Mouse (Mus musculus) limb, embryonic 11.5 days (tissue): ENCODE results near the gene Acsm1. TPM values are rescaled to one million over a fixed set of nuclear protein-coding genes. Genes with fewer than 3 reads are reported as not detected.

Source experiments
- ATAC-seq: fragments of 200-750 bp; cut with Nextera tagmentation; 2 replicates; pipeline ENCODE4 v1.8.0; 2017; ENCODE audit warnings: low read depth; ENCODE audit not compliant: insufficient number of reproducible peaks, low FRiP score, low TSS enrichment
- DNase-seq: peaks from one replicate; pipeline ENCODE4 v3.0.0-alpha.2; 2015; ENCODE audit warnings: low spot score
- H3K27ac ChIP-seq: fragments of 300-500 bp; sonication (generic); replicated peaks from 2 replicates; pipeline ENCODE4 v1.5.1; 2014; ENCODE audit warnings: low read depth, mild to moderate bottlenecking, low read length
- H3K27me3 ChIP-seq: fragments of 300-500 bp; sonication (generic); 2 replicates; pipeline ENCODE4 v1.6.1; 2014; ENCODE audit warnings: mild to moderate bottlenecking, low read length, mixed read lengths; ENCODE audit not compliant: control insufficient read depth, insufficient read depth
- H3K36me3 ChIP-seq: fragments of 300-500 bp; sonication (generic); 2 replicates; pipeline ENCODE4 v1.6.1; 2014; ENCODE audit warnings: mild to moderate bottlenecking, low read length, moderate library complexity, mixed read lengths; ENCODE audit not compliant: control insufficient read depth, insufficient read depth
- H3K4me1 ChIP-seq: fragments of 300-500 bp; sonication (generic); 2 replicates; pipeline ENCODE4 v1.6.1; 2014; ENCODE audit warnings: low read length, mixed read lengths; ENCODE audit not compliant: control insufficient read depth, insufficient read depth
- H3K4me2 ChIP-seq: fragments of 300-500 bp; sonication (generic); 2 replicates; pipeline ENCODE4 v1.6.1; 2014; ENCODE audit warnings: low read depth, mild to moderate bottlenecking, moderate library complexity; ENCODE audit not compliant: severe bottlenecking
- H3K4me3 ChIP-seq: fragments of 300-500 bp; sonication (generic); 2 replicates; pipeline ENCODE4 v1.5.1; 2014; ENCODE audit warnings: low read depth, low read length
- H3K9ac ChIP-seq: fragments of 300-500 bp; sonication (generic); 2 replicates; pipeline ENCODE4 v1.6.1; 2014; ENCODE audit warnings: mild to moderate bottlenecking, low read length
- H3K9me3 ChIP-seq: fragments of 300-500 bp; sonication (generic); 2 replicates; pipeline ENCODE4 v1.6.1; 2016; ENCODE audit warnings: low read length; ENCODE audit not compliant: control insufficient read depth
- WGBS: fragments of 180-500 bp; shearing (Covaris S2); extraction: QIAGEN DNeasy Blood & Tissue Kit; methylation state at CpG from one replicate; pipeline ENCODE4 v1.1.7; 2014; 5-methylcytosine and 5-hydroxymethylcytosine counted together
- polyA plus RNA-seq: library from polyadenylated mRNA; unstranded; fragments of >200 nt; fragmentation: Nextera tagmentation; extraction: Ambion mirVana; gene quantifications from 2 replicates; pipeline ENCODE4 v1.2.1, GENCODE M21; 2014

The Acsm1 gene
- polyA plus RNA-seq, 1 experiment from 2014 or later: not detected

DNA sequence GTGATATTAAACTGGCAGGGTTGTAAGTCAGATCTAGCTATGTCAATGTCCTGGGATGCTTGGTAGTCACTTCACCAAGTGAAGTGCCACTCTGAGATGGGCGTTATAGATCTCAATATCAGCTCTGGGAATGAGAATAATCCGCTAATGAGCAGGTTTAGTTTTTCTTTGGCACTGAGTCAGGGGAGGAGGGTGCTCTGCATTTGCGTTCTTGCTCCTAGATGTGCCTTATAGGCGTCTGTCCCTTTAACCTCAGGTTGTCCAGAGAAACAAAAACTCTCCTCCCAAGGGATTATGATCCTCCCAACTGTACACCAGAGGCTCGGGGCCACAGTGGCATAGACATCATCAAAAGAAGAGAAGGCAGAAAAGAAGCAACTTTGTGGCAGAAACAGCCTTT, 82.9 kb downstream of the Acsm1 start, which contains the start of gene Acsm4:
Gene Acsm4, plus strand, starts transcription at position 301 of the 400 bp plus-strand sequence.
- no peak within 1 kb of the TSS for H3K27ac ChIP-seq
- 88% methylated on average over 5 of the region's 5 CpGs for WGBS
- ATAC-seq (no peak), DNase-seq (no peak)
- no peaks in the 10 kb centered on the region for H3K4me1 ChIP-seq
- no peaks in the 10 kb centered on the region for H3K9me3 ChIP-seq
- no peaks in the 10 kb centered on the region for H3K36me3 ChIP-seq
- H3K9ac ChIP-seq: no peak within 1 kb of the TSS
- no peak within 1 kb of the TSS for H3K4me3 ChIP-seq
- H3K27me3 ChIP-seq: no peaks in the 10 kb centered on the region
- H3K4me2 ChIP-seq: no peak within 1 kb of the TSS

DNA sequence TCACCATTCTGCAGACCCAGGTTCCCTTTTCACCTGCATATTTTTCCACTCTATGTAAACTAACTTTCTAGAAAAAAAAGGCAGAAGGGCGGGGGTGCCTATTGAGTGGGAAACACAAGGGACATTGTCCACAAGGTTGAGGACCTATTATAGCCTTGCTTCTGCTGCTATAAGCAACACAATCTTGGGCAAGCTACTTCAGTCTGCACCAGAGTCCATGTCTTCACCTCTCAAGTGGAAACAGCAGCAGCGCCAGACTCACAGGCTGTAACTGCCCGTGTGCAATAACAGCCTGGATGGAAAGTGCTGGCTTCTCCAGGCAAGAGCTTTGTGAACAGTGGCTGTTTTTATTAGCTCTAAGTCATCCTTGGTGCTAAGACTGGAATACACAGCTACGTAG, 85.5 kb downstream of the Acsm1 start:
- WGBS: 81% methylated on average over 4 of the region's 4 CpGs

GRCm38 (mm10) chr7:119694926-119695325, 88.1 kb downstream of the Acsm1 start:
- no peak overlapping the region for H3K9ac ChIP-seq
- no peaks in the 10 kb centered on the region for H3K4me1 ChIP-seq
- WGBS: 81% methylated on average over 1 of the region's 1 CpGs
- no peaks in the 10 kb centered on the region for H3K27me3 ChIP-seq
- no peaks in the 10 kb centered on the region for H3K9me3 ChIP-seq
- H3K4me3 ChIP-seq: no peak overlapping the region
- H3K36me3 ChIP-seq: no peaks in the 10 kb centered on the region
- H3K4me2 ChIP-seq: no peak overlapping the region
- DNase-seq: no peak
- no peak for ATAC-seq
- no peak overlapping the region for H3K27ac ChIP-seq

More for the DNA sequence above, 85.5 kb downstream of the Acsm1 start:
- ATAC-seq (no peak), DNase-seq (no peak)
- Histone ChIP-seq H3K27me3 (no peaks in the 10 kb centered on the region), H3K4me1 (no peaks in the 10 kb centered on the region), H3K27ac (no peak overlapping the region), H3K4me3 (no peak overlapping the region), H3K9me3 (no peaks in the 10 kb centered on the region), H3K36me3 (no peaks in the 10 kb centered on the region), H3K4me2 (no peak overlapping the region), H3K9ac (no peak overlapping the region)

Other genes starting within 250 kb of the Acsm1 start
- gene Gp2, start 147.7 kb upstream of the Acsm1 start, polyA plus RNA-seq: not detected in 2 replicates
- gene Umod, start 127.7 kb upstream of the Acsm1 start, polyA plus RNA-seq: not detected in 2 replicates
- not detected in 2 replicates for gene Acsm5, start 87.6 kb upstream of the Acsm1 start, polyA plus RNA-seq
- gene Pdilt, start 83.5 kb upstream of the Acsm1 start, polyA plus RNA-seq: not detected in 2 replicates
- not detected in 2 replicates for gene Acsm2, start 52.7 kb upstream of the Acsm1 start, polyA plus RNA-seq
- gene Acsm4, start 83.0 kb downstream of the Acsm1 start, polyA plus RNA-seq: not detected in 2 replicates
- 95.6 and 104 TPM in 2 replicates for gene Thumpd1, start 113.8 kb downstream of the Acsm1 start, polyA plus RNA-seq
- 0.14 and 0.25 TPM in 2 replicates for gene Acsm3, start 153.9 kb downstream of the Acsm1 start, polyA plus RNA-seq
- 21.8 and 24.8 TPM in 2 replicates for gene Rexo5, start 187.0 kb downstream of the Acsm1 start, polyA plus RNA-seq
- gene Eri2, start 187.0 kb downstream of the Acsm1 start, polyA plus RNA-seq: 32.3 and 32.9 TPM in 2 replicates